Mouse (Mus musculus) cortical plate, adult 2 months (tissue): ENCODE results near the gene Zbtb8os. TPM values are rescaled to one million over a fixed set of nuclear protein-coding genes. Genes with fewer than 3 reads are reported as not detected.

Experiments
- H3K27ac ChIP-seq: fragments of 200-500 bp; 2 replicates; pipeline ENCODE4 v1.5.1; 2012; ENCODE audit warnings: low read length, control low read depth, inconsistent platforms; ENCODE audit not compliant: insufficient read depth
- H3K4me1 ChIP-seq: fragments of 200-500 bp; 2 replicates; pipeline ENCODE4 v1.6.1; 2011; ENCODE audit warnings: low read length; ENCODE audit not compliant: control insufficient read depth, insufficient read depth
- H3K4me3 ChIP-seq: fragments of 200-500 bp; 2 replicates; pipeline ENCODE4 v1.5.1; 2011; ENCODE audit warnings: mild to moderate bottlenecking, low read length, control low read depth; ENCODE audit not compliant: insufficient read depth
- CTCF ChIP-seq: fragments of 200-500 bp; IDR thresholded peaks from 2 replicates; pipeline ENCODE4 v1.5.1; 2011; ENCODE audit warnings: mild to moderate bottlenecking, control low read depth, low read length; ENCODE audit not compliant: insufficient read depth; ENCODE audit errors: extremely low read depth
- POLR2A ChIP-seq: fragments of 200-500 bp; IDR thresholded peaks from 2 replicates; pipeline ENCODE4 v1.6.1; 2011; ENCODE audit warnings: mild to moderate bottlenecking, low read length, control low read depth; ENCODE audit not compliant: insufficient read depth; ENCODE audit errors: extremely low read depth
- polyA plus RNA-seq: library from polyadenylated mRNA; depleted of rRNA; stranded (reverse); fragments of >200 nt; gene quantifications from 2 replicates; pipeline ENCODE4 v1.2.3, GENCODE M21; 2012; rRNA removed

Zbtb8os gene
- polyA plus RNA-seq, result 29.6 and 31.5 TPM in 2 replicates

DNA sequence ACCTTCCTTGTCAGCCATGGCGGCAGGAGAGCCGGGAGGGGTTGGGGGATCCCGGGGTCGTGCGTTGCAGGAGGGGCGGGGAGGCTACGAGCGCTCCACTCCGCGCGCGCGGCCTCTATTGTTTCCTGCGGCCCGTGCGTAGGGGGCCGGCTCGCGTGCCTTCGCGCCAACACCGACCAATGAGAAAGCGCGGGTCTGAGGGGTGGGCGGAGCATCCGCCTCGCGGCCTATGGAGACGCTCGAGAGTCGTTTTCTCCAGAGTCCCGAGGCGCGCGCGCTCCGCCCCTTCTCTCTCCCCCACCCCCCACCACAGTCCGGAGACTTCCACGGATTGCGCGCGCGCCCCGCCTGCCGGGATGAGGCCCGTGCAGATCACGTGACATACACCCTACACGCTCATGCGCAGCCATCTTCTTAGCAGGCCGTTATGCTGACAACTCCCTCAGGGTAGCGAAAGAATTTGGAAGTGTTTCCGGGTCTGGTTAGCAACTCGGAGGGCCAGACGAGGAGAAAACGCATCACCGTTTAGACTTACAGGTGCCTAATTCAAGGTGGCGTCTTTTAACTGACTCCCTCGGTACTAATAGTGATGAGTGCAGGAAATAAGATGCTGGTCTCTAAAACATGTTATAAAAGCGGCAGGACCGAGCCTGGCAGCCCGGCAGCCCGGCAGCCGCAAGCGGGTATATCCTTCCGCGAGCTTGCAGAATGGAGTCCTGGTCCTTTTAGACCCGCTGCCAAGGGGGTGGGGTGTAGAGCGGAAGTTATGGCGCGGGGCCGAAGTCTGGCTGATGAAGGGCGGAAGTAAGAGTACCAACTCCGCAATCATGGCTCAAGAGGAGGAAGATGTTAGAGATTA, at the start of gene Zbtb8os, which contains the start of gene Rbbp4:
Gene Zbtb8os, plus strand, starts transcription at position 480 of the 859 bp plus-strand sequence.
Gene Rbbp4, minus strand, starts transcription at position 155 of the 859 bp plus-strand sequence.
- H3K27ac ChIP-seq, result peak within 1 kb of the TSS; percentile 95
- peak; percentile 59; the same call in 1 of the 2 replicates for TF ChIP-seq POLR2A
- no peak for TF ChIP-seq CTCF
- H3K4me1 ChIP-seq, result peaks cover 2% of the 10 kb centered on the region
- peak within 1 kb of the TSS; percentile 71 for H3K4me3 ChIP-seq

DNA sequence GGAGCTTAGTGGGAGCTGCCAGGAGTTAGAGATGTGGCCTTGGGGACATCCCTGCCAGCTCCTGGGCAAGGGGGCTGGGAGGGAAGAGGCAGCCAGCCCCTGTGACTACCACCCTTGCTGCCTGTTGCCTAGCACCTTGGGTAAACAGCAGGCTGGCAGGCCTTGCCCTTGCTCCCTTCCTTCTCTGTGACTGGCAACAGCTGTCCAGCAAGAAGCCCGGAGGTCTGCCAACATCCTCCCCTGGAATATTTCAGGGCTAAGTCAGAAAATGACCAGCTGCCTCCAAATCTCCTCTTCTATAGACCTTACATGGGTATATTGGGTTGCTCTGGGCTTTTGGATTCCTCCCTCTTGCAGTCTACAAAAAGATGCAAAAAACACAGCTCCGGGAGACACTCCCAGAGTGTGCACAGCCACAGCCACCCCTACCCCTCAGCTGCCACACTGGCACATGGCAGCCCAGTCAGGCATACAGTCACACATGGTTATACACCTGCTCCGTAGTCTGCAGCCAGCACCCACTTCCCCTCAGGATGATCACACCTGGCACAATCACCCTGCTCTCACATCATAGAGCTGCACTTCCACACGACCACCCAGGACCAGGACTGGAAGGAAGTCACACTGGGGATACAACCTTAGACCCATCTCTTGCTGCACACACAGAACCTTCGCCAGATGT, 49.4 kb upstream of the Zbtb8os start:
- TF ChIP-seq POLR2A (no peak), CTCF (no peak)
- H3K27ac ChIP-seq, result no peak overlapping the region
- H3K4me1 ChIP-seq, result peaks cover 3% of the 10 kb centered on the region; the same call in 1 of the 2 replicates
- peak overlapping the region; percentile 33; the same call in 1 of the 2 replicates for H3K4me3 ChIP-seq

DNA sequence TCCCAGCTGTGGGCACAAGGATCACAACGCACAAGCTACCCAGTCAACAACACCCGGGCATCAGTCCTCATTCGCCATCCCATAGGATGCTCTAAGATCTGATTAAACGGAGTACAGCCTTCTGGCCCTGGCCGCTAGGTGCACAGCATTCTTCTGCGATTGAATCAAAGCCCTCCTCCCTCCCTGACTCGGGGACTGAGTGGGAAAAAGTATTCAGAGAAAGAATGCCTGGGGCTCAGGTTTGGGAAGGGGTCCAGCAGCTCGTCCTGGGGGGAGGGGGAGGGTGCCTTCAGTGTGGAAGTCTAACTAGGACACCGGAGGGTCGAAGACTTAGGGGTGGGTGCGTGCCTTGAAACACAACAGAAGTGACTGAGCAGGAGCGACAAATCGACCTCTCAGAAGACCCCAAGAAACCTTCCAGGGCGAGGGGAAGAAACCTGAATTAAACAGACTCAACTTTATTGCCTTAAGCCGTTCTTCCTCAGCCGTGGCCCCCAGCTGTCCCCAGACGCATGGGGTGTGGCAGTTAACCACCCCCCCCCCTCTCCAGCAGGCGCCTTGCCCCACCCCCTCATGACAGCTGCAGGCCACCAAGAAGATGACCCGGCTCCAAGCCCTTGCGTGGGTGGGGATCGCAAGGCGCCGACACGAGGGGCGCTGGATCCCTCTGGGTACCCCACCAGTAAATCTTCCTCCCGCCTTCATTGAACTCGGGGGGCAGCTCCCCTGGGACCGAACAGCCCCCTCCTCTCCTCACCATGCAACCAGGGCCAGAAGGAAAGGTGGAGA, 48.6 kb upstream of the Zbtb8os start:
- Histone ChIP-seq H3K4me3 (peak overlapping the region; percentile 33; the same call in 1 of the 2 replicates), H3K4me1 (peaks cover 3% of the 10 kb centered on the region; the same call in 1 of the 2 replicates), H3K27ac (no peak overlapping the region)
- no peak for TF ChIP-seq POLR2A
- TF ChIP-seq CTCF, result no peak

DNA sequence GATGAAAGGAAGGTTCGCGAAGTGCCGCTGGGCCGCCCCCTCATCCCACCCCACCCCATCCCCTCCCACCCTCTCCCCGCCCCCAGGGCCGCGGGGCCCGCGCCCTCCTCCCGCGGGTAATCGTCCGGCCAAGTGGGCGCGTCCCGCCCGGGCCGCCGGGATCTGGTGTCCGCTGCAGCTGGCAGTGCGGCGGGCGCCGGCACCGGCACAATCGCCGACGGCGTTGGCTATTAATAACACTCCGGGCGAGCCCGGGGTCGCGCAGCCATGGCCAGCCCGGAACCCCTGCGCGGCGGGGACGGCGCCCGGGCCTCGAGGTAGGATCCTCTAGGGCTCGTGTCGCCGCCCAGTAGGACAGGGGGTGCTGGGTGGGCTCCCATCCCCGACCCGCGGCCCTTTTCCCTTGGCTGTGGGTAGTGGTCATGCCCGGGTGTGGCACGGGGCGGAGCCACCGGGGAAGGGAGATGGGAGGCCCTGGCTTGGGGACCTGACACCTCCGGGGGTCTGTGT, 48.0 kb upstream of the Zbtb8os start, which contains the start of gene Sync:
Gene Sync, plus strand, starts transcription at position 146 of the 510 bp plus-strand sequence.
- Histone ChIP-seq H3K27ac (no peak within 1 kb of the TSS), H3K4me3 (peak within 1 kb of the TSS; percentile 33; the same call in 1 of the 2 replicates), H3K4me1 (peaks cover 3% of the 10 kb centered on the region; the same call in 1 of the 2 replicates)
- TF ChIP-seq POLR2A (no peak), CTCF (no peak)

DNA sequence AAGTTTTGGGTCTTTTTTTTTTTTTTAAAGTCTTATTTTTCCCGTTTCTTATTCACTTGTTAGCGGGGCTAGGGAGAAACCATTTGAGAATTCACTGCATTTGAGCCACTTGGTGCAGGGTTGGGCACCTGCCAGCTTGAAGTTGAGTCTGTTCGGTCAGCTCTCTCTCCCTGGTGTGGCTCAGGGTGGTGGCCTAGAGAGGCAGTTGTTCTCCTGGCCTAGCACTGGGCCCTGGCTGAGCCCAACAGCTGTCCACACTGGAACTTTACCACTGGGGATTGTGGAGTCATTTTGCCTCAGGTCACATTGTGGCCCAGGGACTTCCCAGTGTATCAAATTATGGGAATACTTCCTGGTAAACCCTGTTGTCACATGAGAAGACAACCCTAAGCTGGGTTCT, 47.4 kb upstream of the Zbtb8os start:
- TF ChIP-seq POLR2A (no peak), CTCF (no peak)
- no peak overlapping the region for H3K27ac ChIP-seq
- H3K4me3 ChIP-seq, result no peak overlapping the region
- peaks cover 3% of the 10 kb centered on the region; the same call in 1 of the 2 replicates for H3K4me1 ChIP-seq

DNA sequence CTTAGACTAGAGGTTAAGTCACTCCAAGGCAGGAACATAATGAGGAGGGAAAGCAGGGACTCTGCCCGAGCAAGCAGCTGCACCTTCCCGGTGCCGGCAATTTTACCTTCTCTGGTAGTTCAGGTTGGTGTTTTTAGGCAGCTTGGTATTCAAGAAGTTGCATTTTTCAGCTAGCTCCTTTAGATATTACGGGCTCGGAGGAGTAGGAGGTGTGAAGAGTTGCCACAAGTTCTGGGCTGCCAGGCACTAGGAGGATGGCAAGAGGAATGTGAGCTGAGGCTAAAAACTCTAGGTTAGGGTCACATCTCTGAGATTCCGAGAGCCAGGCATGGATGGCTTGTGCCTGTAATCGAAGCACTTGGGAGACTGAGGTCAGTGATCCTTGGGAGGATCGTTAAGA, 45.8 kb upstream of the Zbtb8os start:
- TF ChIP-seq CTCF (no peak), POLR2A (no peak)
- peaks cover 3% of the 10 kb centered on the region; the same call in 1 of the 2 replicates for H3K4me1 ChIP-seq
- no peak overlapping the region for H3K27ac ChIP-seq

DNA sequence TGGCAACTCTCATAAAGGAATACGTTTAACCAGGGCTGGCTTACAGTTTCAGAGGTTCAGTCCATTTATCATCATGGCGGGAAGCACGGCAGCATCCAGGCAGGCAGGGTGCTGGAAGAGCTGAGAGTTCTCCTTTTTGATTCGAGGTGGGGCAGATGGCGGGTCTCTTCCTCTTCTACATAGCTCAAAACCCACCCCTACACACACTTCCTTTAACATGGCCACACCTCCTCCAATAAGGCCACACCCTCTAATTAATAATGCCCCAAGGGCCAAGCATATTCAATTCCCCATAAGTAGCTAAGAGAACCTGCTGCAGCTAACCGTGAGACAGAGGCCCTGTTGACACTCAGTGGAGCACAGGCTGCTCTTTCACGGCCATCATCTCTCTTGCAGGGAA, 42.7 kb upstream of the Zbtb8os start:
- TF ChIP-seq CTCF (no peak), POLR2A (no peak)
- Histone ChIP-seq H3K4me1 (no peaks in the 10 kb centered on the region), H3K4me3 (no peak overlapping the region), H3K27ac (no peak overlapping the region)

More for the DNA sequence above, 45.8 kb upstream of the Zbtb8os start:
- no peak overlapping the region for H3K4me3 ChIP-seq

DNA sequence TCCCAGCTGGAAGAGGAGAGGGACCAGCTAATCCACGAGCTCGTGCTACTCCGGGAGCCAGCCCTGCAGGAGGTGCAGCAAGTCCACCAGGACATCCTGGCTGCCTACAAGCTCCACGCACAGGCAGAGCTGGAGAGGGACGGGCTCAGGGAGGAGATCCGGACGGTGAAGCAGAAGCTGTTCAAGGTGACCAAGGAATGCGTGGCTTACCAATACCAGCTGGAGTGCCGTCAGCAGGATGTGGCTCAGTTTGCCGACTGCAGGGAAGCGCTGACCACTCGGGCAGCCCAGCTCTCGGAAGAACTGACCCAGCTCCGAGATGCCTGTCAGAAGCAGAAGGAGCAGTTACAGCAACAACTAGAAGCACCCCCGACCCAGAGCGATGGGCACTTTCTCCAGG, 41.8 kb upstream of the Zbtb8os start:
- Histone ChIP-seq H3K4me3 (no peak overlapping the region), H3K4me1 (no peaks in the 10 kb centered on the region), H3K27ac (no peak overlapping the region)
- no peak for TF ChIP-seq CTCF
- TF ChIP-seq POLR2A, result no peak
